Mouse (Mus musculus): ENCODE measurements around the gene Crabp1.

- TF ChIP-seq POLR2A (IDR thresholded peaks at IDR 0.05; ENCODE audit: insufficient read length, low read depth) = no peak
- TF ChIP-seq E2F4 (IDR thresholded peaks at IDR 0.05; ENCODE audit: insufficient read depth) = no peak
- no peak for TF ChIP-seq MYOG (IDR thresholded peaks at IDR 0.05; ENCODE audit: control insufficient read depth in 1 of 3, insufficient read depth in 1 of 3, insufficient read length in 2 of 3, low read depth in 2 of 3)
Measured at GRCm38 (mm10) chr9:54722156-54722555, 42.4 kb upstream of the Crabp1 start.
